Mouse (Mus musculus): ENCODE measurements around the gene Vmn2r84.
"Not testable (repeated sequence)": the region's sequence is repeated elsewhere in the genome, so short reads cannot be mapped to it uniquely, and the experiment has no call there.

Vmn2r84 gene

DNA sequence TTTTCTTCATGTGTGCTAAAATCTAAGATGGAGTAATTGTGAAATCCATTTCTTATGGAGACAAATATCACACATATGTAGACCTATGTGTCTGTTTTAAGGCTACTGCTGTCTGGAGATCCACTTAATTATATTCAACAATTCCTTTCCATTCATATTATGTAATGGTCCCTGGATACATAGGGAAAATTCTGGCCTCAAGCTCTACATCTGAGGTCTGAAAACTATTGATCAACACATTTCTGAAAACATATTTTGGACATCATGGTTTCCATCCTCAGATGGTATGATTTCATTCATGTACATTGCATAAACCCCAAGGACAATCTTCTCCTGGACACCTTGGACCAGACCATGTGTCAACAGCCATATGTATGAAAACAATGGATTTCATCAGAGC lies at the start of gene Vmn2r84:
Vmn2r84 (minus strand) TSS at position 101 of the 400 bp plus-strand sequence.
- in situ Hi-C loops (cut with MseI, MboI): no loop called here

DNA sequence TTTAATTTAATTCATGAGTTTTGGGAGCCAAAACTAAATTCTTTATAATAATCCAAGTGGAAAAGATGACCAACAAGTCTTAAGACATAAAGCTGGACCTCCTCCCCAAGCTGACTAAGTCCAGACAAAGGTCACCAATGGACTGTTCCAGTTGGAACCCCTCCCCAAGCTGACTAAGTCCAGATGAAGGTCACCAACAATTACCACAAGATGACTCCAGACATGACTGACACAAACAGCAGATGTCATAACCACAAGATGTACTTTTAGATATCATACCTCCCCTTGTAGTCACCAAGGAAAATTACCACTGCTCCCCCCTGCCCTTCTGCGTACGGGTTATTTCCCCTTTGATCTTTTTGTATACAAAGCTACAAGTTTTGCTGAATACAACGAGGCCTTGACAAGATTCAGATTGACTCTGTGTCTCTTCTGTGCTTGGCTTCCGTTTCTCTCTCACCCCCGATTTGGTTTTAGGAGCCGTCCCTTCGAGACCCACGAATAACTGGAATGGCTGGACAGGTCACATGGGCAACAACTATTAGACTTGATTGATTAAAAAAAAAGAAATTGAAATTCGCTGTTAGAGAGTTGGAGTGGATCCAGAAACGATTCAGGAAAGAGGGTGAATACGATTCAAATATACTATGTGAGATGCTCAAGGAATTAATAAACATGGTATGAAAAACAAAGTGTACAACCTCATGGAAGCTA lies 40.2 kb upstream of the Vmn2r84 start:
- in situ Hi-C loops (cut with MseI, MboI): not testable (repeated sequence)

DNA sequence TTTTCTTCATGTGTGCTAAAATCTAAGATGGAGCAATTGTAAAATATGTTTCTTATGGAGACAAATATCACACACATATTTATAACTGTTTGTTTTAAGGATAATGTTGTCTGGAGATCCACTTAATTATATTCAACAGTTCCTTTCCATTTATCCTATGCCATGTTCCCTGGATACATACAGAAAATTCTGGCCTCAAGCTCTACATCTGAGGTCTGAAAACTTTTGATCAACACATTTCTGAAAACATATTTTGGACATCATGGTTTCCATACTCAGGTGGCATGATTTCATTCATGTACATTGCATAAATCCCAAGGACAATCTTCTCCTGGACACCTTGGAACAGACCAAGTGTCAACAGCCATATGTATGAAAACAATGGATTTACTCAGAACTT lies 35.5 kb upstream of the Vmn2r84 start, which contains the start of gene Vmn2r85:
Vmn2r85 (minus strand) TSS at position 101 of the 400 bp plus-strand sequence.
- in situ Hi-C loops (cut with MseI, MboI): not testable (repeated sequence)

DNA sequence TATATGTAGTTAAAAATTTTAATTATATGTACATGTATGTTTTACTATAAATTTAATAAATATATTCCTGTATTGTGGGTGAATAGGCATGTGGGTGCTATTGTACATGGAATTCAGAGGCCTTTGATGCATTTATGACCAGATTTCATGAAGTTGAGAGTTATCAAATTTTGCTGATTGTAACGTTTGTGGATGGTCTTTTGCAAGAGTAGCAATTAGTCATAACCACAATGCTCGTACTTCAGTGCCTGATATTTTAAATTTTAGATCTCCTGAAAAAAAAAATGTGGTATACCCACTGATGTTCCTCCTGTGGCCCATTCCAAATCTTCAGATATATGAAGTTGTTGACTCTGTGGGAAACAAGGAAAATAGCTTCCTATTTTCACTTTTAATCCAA lies 28.2 kb upstream of the Vmn2r84 start:
- in situ Hi-C loops (cut with MseI, MboI): not testable (repeated sequence)

DNA sequence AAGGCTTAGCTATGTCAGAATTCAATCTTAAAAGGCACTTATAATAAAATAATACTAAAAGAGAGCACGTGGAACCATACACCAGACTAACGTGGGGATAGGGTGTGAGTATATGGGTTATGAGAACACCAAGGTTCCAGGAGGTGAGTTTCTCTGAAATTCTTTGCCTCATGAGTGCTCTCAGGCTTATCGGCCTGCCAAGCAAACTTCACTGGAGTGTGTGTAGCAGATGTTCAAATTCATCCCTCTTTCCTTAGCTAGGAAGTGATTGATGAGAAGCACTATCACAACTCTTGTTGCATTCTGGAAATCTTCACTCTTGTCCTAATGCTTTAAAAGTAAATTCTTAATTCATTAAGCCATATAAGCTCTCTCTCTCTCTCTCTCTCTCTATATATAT lies 26.3 kb upstream of the Vmn2r84 start:
- in situ Hi-C loops (cut with MseI, MboI): no loop called here

DNA sequence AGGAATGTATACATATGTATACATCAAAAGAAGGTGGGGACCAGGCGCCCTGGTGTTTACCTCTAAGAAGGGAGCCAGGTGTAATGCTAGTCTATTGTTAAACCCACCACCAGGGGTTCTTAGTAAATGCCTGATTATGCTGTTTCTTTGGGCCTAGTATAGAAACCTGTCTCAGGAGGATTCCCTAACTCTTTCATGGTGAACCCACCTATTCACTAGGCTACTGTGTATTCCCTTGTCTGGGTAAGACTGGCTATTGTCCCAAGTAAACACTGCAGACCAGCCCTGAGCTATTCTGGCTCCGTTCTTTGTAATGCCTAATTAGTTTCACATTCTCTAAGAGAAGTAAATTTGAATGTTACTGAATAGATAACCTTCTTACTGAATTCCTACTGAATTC lies 25.8 kb upstream of the Vmn2r84 start:
- in situ Hi-C loops (cut with MseI, MboI): not testable (repeated sequence)

DNA sequence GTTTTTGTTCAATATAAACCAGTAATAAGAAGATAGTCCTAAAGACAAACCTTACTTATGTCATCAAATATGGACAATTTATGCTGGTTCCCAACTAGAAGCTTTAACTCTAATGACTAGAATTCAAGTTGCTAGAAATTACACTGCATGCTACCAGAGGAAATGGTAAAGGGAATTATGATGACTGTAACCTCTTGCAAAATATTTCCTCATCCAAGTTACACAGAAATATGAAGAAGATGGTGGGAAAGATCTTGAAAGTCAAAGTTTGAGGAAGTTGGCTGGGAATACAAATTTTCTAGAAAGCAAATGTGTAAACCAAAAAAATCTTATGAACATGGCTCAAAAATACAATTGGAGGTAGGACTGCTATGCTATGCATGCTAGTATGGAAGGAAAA lies 22.2 kb upstream of the Vmn2r84 start:
- in situ Hi-C loops (cut with MseI, MboI): not testable (repeated sequence)

DNA sequence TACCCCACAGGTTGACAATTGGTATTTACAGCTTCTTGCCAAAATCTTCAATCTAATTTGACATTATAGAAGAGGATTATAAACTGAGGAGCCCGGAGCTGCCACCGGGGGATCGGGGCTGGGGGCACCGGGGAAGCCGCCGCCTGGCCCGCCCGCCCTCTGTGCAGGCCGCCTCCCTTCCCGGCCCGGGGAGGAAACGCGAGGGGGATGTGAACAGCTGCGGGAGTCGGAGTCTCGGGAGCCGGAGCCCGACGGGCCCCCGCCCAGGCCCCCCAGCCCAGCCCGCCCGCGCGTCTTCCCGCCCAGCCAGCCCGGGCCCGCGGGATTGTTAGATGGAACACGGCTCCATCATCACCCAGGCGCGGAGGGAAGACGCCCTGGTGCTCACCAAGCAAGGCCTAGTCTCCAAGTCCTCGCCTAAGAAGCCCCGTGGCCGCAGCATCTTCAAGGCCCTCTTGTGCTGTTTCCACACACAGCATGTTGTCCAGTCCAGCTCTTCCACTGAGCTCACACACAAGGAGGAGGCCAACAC lies 18.1 kb upstream of the Vmn2r84 start:
- in situ Hi-C loops (cut with MseI, MboI): not testable (repeated sequence)

DNA sequence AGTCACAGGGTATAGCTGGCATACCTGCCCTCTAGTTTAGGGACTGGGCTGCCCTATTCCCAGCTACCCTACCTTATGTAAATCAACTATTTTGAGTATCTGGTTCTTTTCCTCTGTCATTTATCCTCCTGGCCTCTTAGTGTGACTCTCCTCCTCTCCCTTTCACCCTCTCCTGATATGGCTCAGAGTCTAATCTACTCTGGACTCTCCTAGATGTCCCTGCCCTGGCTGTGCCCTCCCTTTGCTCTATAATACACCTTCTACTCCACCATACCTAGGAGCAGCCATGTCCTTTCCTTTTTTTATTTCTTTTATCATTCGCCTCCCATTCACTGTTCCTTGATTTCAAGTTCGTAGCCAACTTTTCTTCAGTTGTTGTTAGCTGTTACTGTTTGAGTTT lies 19.0 kb downstream of the Vmn2r84 start:
- in situ Hi-C loops (cut with MseI, MboI): no loop called here

DNA sequence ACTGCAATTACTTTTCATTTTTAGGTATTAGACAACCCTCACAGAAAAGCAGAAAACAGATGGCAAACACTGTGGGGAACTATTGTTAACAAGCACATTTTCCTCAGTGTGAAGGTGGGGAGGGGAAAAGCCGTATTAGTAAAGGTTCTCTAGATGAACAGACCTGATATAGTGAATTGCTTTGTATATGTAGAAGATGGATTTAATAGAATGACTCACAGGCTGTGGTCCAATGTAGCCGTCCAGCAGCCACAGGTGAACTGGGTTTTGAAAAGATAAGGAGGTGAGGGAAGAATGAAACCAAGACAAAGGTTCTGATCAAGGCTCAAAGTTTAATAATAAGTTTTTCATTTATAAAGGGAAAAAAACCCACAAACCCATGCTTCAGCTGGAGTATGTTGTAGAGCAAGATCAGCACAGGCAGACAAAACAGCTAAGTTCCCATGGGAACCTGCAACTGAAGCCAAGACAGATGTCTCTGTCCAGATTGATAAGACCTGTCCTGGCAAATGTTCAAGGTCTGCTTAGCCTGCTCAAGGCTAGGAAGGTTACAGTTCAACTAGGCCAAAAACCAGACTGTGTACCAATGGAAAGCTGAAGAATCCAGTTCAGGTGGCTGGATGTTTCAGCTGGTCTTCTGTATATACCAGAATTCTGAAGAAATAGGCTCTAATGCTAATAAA lies 21.5 kb downstream of the Vmn2r84 start:
- in situ Hi-C loops (cut with MseI, MboI): no loop called here

DNA sequence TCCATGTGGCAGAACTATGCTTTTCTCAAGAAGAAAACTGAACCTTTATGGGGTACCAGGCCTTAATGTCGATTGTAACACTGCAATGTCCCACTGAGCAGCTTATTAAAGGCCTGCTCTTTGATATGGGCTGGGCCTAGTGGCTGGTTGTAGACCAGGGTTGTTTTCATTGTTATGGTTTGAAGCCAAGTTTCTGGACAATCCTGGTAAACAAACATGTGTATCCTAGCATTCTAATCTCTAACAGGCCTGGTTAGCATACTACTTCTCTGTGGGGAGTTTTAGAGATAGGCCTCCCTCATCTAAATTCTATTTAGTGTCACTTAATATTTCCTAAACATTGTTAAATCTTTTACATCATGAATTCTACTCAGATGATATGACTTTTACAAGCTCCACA lies 22.5 kb downstream of the Vmn2r84 start:
- in situ Hi-C loops (cut with MseI, MboI): no loop called here

DNA sequence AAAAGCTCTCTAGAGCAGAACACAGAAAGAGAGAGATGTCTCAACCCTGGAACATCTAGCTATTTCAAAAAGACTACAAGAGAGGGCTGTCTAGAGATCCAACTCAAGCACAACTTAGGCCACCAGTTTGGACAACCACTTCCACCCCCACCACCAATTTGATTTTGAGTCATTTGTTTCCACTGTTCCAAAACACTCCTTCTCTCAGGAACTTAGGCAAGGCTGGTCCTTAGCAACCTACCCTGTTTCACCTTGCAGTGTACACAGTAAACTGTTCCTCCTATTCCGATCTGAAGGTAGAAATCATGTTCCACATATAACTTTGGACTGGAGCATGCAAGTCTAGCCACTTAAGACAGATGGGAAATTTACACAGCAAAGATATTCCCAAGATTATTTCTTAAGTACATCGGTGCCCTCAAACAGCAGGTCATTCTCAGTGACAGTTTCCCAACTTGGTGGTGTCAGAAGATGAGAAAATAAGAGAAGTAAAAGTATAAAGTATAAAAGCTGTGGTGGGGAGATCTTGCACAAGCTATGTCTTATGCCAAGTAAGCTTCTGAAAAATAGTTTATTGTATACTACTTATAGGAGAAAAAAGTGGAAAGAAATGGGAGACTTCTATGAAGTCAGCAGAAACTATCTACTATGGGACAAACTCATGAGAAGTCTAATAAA lies 24.0 kb downstream of the Vmn2r84 start:
- in situ Hi-C loops (cut with MseI, MboI): no loop called here

DNA sequence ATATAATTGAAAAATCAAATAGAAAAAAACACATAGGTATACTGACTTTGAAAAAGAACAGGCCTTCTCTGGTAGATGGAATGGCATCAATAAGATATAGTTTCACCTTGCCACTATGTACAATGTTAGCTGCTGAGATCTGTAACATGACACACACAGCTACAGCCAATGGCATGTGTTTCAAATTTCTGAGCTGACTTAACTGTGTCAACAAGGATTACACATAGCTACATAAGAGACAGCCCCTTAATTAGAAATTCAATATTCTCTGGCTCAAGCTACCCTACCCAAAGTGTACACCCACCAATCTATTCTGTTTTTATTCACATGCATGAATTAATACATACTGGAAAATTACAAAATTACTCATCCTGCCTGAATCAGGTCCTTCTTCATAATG lies 25.7 kb downstream of the Vmn2r84 start:
- in situ Hi-C loops (cut with MseI, MboI): no loop called here

DNA sequence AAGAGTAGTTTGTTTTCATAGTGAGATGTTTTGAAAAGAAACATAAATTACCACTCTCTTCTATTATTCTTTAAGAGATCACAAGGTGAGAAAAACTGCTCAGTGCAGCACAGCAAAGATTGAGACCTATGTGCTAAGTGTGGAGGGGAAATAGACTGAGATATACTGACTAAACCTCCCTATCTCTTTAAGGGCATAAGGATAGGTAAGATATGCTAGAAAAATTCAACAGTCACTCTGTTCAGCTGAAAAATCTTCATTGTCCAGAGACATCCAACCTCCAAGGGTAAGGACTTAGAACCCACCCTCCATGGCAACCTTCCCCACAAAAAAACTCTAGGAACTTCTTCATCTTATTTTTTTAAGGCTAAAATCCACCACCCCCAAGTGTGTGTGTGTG lies 29.4 kb downstream of the Vmn2r84 start:
- in situ Hi-C loops (cut with MseI, MboI): no loop called here

DNA sequence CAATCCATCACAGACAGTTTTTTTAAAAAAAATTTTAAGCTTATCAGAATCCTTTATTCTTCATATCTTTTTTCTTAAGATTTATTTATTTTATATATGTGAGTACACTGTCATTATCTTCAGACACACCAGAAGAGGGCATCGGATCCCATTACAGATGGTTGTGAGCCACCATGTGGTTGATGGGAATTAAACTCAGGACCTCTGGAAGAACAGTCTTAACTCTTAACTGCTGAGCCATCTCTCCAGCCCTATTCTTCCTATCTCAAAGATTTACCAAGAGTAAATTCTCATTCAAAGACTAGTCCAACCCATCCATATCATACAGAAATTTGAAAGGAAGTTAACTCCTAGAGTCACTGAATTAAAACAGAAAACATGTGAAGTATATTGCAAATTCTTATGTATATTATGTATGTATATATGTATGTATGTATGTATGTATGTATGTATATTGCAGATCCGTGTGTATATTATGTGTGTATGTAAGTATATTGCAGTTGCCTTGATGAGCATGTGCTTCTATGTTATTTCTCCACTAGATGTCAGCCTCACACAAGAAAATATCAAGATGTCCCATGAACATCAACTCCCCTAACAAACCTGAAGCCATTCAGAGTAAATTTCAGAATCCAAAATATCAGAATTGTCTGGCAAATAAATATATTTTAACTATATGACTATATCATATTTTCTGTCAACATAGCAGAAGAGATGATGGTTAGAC lies 30.5 kb downstream of the Vmn2r84 start:
- in situ Hi-C loops (cut with MseI, MboI): no loop called here

DNA sequence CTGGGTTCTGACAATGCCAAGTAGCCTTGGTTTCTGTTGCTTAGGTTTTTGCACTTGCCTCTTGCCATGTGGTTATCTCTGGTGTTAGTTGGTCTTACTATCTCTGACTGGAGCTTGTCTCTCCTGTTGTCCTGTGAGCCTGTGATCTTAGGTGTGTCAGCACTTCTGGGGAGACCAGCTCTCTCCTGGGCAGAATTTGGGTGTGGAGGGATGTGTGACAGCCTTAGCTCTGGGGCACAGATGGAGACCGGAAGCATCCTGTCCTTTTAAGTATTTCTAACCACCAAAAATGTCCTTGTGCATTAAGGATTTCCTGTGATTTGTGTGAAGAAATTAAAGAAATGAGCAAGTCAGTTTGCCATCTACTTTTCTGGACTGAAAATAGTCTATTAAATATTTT lies 50.1 kb downstream of the Vmn2r84 start:
- in situ Hi-C loops (cut with MseI, MboI): no loop called here

DNA sequence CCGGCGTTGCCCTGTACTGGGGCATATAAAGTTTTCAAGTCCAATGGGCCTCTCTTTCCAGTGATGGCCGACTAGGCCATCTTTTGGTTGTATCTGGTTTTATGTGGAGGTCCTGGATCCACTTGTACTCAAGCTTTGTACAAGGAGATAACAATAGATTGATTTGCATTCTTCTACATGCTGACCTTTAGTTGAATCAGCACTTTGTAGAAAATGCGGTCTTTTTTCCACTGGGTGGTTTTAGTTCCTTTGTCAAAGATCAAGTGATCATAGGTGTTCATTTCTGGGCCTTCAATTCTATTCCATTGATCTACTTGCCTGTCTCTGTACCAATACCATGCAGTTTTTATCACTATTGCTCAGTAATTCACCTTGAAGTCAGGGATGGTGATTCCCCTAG lies 54.1 kb downstream of the Vmn2r84 start:
- in situ Hi-C loops (cut with MseI, MboI): not testable (repeated sequence)

DNA sequence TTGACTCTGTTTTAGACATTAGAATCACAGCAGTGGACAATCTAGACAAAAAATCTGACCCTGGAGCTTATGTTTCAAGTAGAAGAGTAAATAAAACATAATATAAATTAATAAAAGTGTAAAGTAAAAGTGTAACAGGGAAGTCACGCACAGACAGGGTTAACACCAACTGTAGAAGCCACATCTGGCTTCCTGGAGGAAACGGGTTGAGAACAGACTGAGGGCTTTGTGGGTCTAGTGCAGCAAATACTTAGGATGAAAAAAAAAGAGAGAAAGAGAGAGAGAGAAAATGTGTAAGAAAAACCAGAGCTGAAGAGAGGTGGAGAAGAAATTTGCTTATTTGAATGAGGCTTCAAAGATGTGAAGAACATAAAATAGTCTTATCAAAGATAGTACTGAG lies 56.6 kb downstream of the Vmn2r84 start:
- in situ Hi-C loops (cut with MseI, MboI): no loop called here

DNA sequence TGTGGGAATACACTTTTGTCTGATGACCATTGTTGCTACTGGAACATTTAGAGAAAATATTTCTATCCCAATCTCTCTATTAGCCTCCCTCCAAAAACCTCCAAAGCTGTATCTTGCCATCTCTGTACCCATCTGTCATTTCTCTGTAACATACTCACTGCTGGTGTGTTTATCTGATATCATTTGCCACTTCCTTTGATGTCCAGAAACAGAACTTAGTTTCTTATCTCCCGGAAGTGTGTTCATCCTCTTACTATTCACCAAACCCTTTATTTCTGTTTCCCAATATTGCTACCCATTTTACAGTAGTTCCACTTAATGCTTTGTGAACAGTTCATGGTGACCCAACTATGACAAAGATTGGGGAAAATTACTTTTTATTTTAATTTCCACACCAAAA lies 57.7 kb downstream of the Vmn2r84 start:
- in situ Hi-C loops (cut with MseI, MboI): no loop called here

DNA sequence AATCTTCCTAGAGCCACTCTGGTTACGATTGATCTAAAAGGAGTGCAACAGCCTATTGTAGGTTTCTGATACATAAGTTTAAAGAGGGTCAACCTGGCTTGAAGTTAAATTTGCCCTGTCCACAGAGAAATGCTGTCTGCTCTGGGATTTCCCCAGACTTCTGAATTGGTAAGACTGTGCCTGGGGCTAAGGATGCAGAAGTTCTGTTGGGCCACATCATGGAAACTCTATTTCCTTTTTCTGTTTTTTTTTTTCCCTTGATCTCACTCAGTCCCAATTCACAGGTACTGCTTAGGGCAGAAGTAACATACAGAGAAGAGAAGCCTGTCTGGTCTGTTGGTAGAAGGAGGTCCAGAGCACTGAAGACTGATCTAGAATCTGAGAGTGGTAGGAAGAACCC lies 63.4 kb downstream of the Vmn2r84 start:
- in situ Hi-C loops (cut with MseI, MboI): no loop called here
